Mouse (Mus musculus) frontal cortex, postnatal 10 days (tissue): ENCODE data around the gene Slc5a4b.

Experiments used
- DNase-seq, 2 experiments: peaks; one replicate each; pipeline ENCODE4 v3.0.0; 2022; ENCODE audit warnings: low spot score in 2 of 2, mixed read lengths in 1 of 2

The Slc5a4b gene

DNA sequence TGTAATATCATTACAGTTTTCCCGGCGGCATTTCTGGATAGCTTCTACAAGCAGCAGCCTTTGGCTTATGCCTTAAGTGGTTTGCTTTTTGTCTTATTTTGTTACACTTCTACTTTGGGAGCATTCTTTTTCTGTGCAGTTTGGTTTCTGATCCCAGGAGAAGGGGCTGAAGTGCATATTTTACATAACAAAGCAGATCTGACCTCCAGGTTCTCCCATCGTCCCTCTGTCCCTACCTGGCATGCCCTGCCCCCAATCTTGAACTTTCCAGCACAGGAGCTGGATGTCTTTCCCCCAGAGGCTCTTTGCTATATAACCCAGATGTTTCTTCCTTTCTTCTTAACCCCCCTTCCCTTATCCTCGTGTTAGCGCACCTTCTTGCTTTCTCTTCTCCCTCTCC, 65.4 kb downstream of the Slc5a4b start:
- no peak for DNase-seq

DNA sequence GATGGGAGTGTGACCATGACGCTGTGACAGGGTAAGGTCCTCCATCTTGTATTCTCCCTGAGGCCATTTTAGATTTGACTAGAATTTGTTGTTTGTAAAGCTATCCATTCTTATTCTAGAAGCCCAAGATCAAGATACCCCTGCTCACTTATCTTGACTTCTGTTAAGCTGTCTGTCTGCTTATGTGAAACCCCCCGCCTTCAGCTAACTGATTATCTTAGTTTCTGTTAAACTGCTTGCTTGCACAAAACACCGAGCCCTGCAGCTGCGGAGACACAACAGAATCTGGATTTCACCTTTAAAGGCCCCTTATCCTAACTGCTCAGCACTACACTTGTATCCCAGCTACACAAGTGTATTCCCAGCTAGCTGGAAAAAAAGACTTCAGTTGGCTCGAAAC, 73.8 kb downstream of the Slc5a4b start:
- DNase-seq, result no peak

- DNase-seq, result no peak
Observed at GRCm38 (mm10) chr10:76035277-76035676, 75.5 kb downstream of the Slc5a4b start.

GRCm38 (mm10) chr10:76034001-76034600, 76.7 kb downstream of the Slc5a4b start:
- no peak for DNase-seq

DNA sequence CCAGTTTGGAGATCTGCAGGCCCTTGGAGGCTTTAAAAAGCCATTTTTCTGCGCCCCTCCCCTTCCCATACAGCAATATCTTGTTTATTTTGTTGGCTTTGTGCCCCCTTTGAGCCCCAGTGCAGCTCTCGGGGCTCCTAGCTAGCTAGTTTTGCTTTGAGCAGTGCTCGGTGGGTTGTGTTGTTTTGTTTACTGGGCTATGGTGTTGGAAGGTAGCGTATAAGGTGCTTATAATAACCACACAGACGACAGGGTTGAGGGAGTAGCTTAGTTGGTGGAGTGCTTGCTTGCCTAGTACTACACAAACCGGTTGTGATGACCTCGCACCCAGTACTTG, 77.7 kb downstream of the Slc5a4b start:
- DNase-seq, result no peak

DNA sequence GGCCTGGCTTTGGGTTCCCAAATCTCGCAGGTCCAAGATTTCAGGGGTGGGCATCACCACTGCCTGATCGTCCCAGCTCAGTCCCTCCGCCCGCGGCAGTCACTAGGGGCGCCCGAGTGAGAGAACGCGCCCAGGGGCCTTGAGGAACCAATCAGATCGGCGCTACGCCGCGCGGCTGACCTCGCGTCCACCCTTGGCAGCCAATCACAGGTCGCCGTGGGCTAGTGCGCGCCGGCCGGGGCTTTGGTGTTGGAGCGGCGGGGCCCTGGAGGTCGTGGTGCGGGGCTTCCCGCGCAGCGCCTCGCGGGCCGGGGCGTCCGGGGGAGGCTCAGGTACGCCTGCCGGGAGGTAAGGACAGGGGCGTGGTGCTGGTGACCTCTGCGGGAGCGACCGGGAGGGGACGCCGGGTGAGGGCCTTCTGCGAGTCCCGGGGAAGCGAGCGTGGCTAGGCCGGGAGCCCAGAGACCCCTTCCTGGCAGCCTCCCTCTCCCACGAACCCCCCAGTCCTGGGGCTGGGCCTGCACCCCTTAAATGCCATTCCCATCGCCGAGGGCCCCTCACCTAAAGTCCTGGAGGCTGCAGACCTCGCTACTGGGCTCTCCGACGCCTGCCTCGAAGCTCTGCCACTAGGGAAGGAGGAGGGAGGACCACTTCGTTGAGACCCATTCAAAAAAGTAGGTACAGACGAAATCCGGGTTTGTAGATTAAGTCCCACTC, 78.2 kb downstream of the Slc5a4b start, which contains the start of gene Zfp280b:
TSS of gene Zfp280b (plus strand) at position 249 of the 717 bp plus-strand sequence.
- peak; percentile 89 to 95 for DNase-seq

DNA sequence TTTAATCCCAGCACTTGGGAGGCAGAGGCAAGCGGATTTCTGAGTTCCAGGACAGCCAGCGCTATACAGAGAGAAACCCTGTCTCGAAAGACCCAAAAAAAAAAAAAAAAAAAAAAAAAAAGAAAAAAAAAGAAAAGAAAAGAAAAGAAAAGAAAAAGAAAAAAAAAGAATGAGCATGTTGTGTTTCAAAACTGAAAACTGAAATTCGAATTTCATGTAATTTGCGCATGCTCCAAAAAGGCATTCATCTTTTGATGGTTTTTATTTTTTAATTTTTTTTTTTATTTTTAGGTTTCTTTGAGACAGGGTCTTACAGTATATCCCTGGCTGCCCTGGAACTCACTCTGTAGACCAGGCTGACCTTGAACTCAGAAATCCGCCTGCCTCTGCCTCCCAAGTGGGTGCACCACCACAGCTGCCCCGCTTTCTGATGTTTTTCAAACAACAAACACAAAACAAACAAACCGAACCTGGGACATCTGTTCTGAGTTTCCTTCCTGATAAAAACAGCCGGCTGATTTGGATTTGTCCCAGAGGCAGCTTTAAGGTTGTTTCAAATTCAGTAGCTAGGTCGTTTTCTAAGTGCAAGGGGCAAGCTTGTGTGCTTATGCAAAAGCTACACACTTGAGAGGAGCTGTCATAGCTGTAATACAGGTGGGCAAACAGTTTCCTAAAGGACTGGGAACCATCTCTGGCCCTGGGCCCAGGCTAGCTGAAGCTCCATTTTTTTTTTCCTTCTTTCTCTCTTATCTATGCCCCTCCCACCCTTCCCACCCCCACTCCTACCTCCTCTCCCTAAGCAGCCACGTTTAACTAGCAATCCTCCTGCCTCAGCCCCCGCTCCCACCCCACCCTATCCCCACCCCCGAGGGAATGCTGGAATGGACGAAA, 79.0 kb downstream of the Slc5a4b start:
- DNase-seq, result no peak

DNA sequence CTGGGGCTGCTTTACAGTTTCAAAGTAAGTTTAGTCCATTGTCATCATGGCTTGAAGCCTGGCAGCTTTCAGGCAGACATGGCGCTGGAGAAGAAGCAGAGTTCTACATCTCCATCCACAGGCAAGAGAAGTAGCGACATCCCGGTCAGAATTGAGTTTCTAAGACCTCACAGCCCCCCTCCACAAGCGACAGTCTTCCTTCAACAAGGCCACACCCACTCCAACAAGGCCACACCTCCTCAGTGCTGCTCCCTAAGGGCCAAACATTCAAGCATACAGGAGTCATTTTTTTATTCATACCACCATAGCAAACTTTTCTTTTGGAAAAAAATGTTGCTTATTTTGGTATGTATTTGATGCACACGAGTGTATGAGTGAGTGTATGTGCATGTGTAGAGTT, 80.3 kb downstream of the Slc5a4b start:
- DNase-seq, result no peak

GRCm38 (mm10) chr10:76029276-76029675, 81.5 kb downstream of the Slc5a4b start:
- DNase-seq, result no peak

DNA sequence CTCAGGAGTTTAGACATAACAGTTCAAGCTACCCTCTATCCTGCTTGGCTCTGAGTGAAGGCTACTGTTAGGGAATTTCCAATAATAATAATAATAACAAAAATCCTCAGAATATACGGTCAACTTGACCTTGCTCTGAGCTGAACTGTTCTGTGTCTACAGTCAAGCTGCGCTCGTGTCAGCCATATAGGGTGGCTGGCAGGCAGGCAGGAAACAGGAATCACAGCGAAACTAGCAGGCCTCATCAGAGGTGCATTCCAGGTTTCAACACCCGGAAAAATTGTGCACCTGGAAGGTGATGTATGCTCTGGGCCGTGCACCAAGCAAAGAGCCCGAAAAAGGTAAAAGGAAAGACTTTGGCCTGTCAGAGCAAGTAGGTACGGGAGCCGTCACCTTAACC, 82.4 kb downstream of the Slc5a4b start:
- no peak for DNase-seq

GRCm38 (mm10) chr10:76028016-76028366, 82.8 kb downstream of the Slc5a4b start:
- DNase-seq, result no peak

- no peak for DNase-seq
Observed at GRCm38 (mm10) chr10:76027127-76028015, 83.4 kb downstream of the Slc5a4b start.

- no peak for DNase-seq
Observed at GRCm38 (mm10) chr10:76025470-76026190, 85.1 kb downstream of the Slc5a4b start.

DNA sequence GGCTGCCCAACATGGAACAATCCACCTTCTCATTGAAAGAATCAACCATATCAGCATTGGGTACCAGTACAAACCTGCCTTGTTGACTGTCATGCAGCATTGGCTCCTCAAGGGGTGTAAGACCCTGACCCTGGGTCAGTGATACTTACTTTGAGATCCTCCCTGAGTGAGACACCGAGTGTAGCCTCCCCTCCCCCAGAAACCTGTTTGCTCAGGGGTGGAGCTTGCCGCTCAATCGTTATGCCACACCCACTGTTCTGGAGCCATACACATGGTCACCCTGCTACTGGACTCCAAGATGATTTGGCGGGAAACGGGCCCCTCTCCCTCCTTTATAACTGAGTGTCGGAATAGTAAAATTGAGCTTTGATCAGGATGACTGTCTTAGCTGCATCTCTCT, 86.8 kb downstream of the Slc5a4b start:
- DNase-seq, result no peak

GRCm38 (mm10) chr10:76021728-76022127, 89.0 kb downstream of the Slc5a4b start:
- DNase-seq, result no peak

GRCm38 (mm10) chr10:76016886-76017285, 93.9 kb downstream of the Slc5a4b start:
- no peak for DNase-seq

GRCm38 (mm10) chr10:76012922-76013321, 97.8 kb downstream of the Slc5a4b start:
- no peak for DNase-seq

GRCm38 (mm10) chr10:76009812-76010211, 100.9 kb downstream of the Slc5a4b start:
- DNase-seq, result no peak
